ENCODE assay signal across 9 mouse cellular contexts in genomic region chr10:79928030-79928694, GRCm38 (mm10). TPM values are rescaled to one million over a fixed set of nuclear protein-coding genes. Genes with fewer than 3 reads are reported as not detected.
DNase-seq lines count a peak whose midpoint lies in the region; ATAC-seq and TF ChIP-seq lines count a peak whose summit lies in the region.
"Had no signal": no experiment of that assay in that cellular context is flagged by ENCODE, and none has a peak within 500 bp of the region (broad histone marks: within the 10 kb centered on the region; RNA-seq: fewer than 3 reads in every experiment).

No protein-coding gene starts in this region.

- H3K36me3 ChIP-seq in C2C12 (ENCODE audit: control insufficient read depth, insufficient read depth): no peaks in the 10 kb centered on the region
- peaks cover 36% of the 10 kb centered on the region for H3K36me3 ChIP-seq in embryonic facial prominence, embryonic 10.5 days (replicated peaks)
- 0 out of 2 replicates have a peak, but pooled peaks cover 3% of the 10 kb centered on the region for H3K36me3 ChIP-seq in lung, embryonic 15.5 days
- peaks cover 13% of the 10 kb centered on the region for H3K36me3 ChIP-seq in neural tube, embryonic 14.5 days (ENCODE audit: control insufficient read depth, insufficient read depth, low read length)

- H3ac ChIP-seq in C2C12 (ENCODE audit: control insufficient read depth, insufficient read length, low read depth): peak overlapping the region; percentile 36

- no peaks in the 10 kb centered on the region for H3K79me2 ChIP-seq in C2C12 (ENCODE audit: control insufficient read depth, insufficient read depth)

- H3K27ac ChIP-seq in embryonic facial prominence, embryonic 10.5 days (replicated peaks): peak overlapping the region; percentile 94
- H3K27ac ChIP-seq in lung, embryonic 15.5 days: peak overlapping the region; percentile 93
- H3K27ac ChIP-seq in neural tube, embryonic 14.5 days (ENCODE audit: low read depth, low read length): peak overlapping the region; percentile 92

- ATAC-seq in lung, embryonic 15.5 days (ENCODE audit: borderline replicate concordance, extremely low read depth, low FRiP score, low TSS enrichment): no peak
- ATAC-seq in neural tube, embryonic 14.5 days (ENCODE audit: low read depth): no peak

- peak overlapping the region; percentile 55 for H3K4me3 ChIP-seq in C2C12 (ENCODE audit: insufficient read depth, poor library complexity, severe bottlenecking)
- H3K4me3 ChIP-seq in embryonic facial prominence, embryonic 10.5 days: peak overlapping the region; percentile 79
- H3K4me3 ChIP-seq in lung, embryonic 15.5 days: peak overlapping the region; percentile 77
- peak overlapping the region; percentile 88 for H3K4me3 ChIP-seq in neural tube, embryonic 14.5 days (ENCODE audit: low read depth, low read length)

- TF ChIP-seq CTCF in C2C12 (IDR thresholded peaks at IDR 0.05; ENCODE audit: control insufficient read depth, insufficient read depth, insufficient read length): no peak

- no peaks in the 10 kb centered on the region for H3K9me3 ChIP-seq in embryonic facial prominence, embryonic 10.5 days
- H3K9me3 ChIP-seq in lung, embryonic 15.5 days: no peaks in the 10 kb centered on the region
- H3K9me3 ChIP-seq in neural tube, embryonic 14.5 days (ENCODE audit: control insufficient read depth, low read length): no peaks in the 10 kb centered on the region

- WGBS in embryonic facial prominence, embryonic 10.5 days: under 1% methylated on average over 29 of the region's 29 CpGs
- WGBS in lung, embryonic 15.5 days: under 1% methylated on average over 26 of the region's 29 CpGs
- WGBS in neural tube, embryonic 14.5 days: 0% methylated on average over 28 of the region's 29 CpGs

- no peaks in the 10 kb centered on the region for H3K27me3 ChIP-seq in C2C12 (ENCODE audit: control insufficient read depth, insufficient read depth, insufficient read length)
- H3K27me3 ChIP-seq in embryonic facial prominence, embryonic 10.5 days (replicated peaks; ENCODE audit: low read depth, poor library complexity, severe bottlenecking): peaks cover 11% of the 10 kb centered on the region
- H3K27me3 ChIP-seq in lung, embryonic 15.5 days: peaks cover 5% of the 10 kb centered on the region
- H3K27me3 ChIP-seq in neural tube, embryonic 14.5 days (ENCODE audit: control insufficient read depth, insufficient read depth, low read length): peaks cover 3% of the 10 kb centered on the region; the same call in 1 of the 2 replicates

- intact Hi-C loops in gastrocnemius, postnatal 36 days (cut with DNase I): no loop called here

- H3K4me1 ChIP-seq in embryonic facial prominence, embryonic 10.5 days: peaks cover 79% of the 10 kb centered on the region
- H3K4me1 ChIP-seq in lung, embryonic 15.5 days: peaks cover 56% of the 10 kb centered on the region
- H3K4me1 ChIP-seq in neural tube, embryonic 14.5 days (ENCODE audit: control insufficient read depth, insufficient read depth, low read length): peaks cover 22% of the 10 kb centered on the region

- peak; percentile 88 for DNase-seq in 416B (ENCODE audit: low read depth)
- DNase-seq in embryonic facial prominence, embryonic 10.5 days (ENCODE audit: low spot score): peak; percentile 69
- peak; percentile 67 for DNase-seq in induced T-regulatory cell, adult 2 months (ENCODE audit: low read depth)
- no peak for DNase-seq in right cerebral cortex, postnatal 14 days
- no peak for DNase-seq in gastrocnemius, postnatal 36 days

- H3K79me3 ChIP-seq in C2C12 (ENCODE audit: low read depth): no peaks in the 10 kb centered on the region

- H3K4me2 ChIP-seq in lung, embryonic 15.5 days: peak overlapping the region; percentile 91
- H3K4me2 ChIP-seq in neural tube, embryonic 14.5 days (ENCODE audit: low read depth, low read length): peak overlapping the region; percentile 83

- peak overlapping the region; percentile 81 for H3K9ac ChIP-seq in lung, embryonic 15.5 days
- peak overlapping the region; percentile 91 for H3K9ac ChIP-seq in neural tube, embryonic 14.5 days (replicated peaks; ENCODE audit: low read depth, low read length)

TF ChIP-seq in C2C12, 6 proteins besides CTCF, POLR2A, EP300 and RAD21:
- TF ChIP-seq CEBPB (IDR thresholded peaks at IDR 0.05; ENCODE audit: low read depth) (no peak), FOSL1 (IDR thresholded peaks at IDR 0.05; ENCODE audit: insufficient read depth, low read length, poor library complexity, severe bottlenecking) (no peak), MAX (IDR thresholded peaks at IDR 0.05) (no peak), USF1 (IDR thresholded peaks at IDR 0.05; ENCODE audit: low read depth) (no peak), MYOD1 (IDR thresholded peaks at IDR 0.05; ENCODE audit: control insufficient read depth, insufficient read length, low read depth) (no peak)

RNA-seq across cellular contexts. Expression of gene Arid3a, which starts 1.3 kb away (rescaled TPM):
- 0.74 TPM for polyA plus RNA-seq in C2C12 (2012; fragmentation: generic; extraction: Trizol)
- polyA plus RNA-seq in embryonic facial prominence, embryonic 10.5 days (2016; fragmentation: Nextera tagmentation; extraction: Ambion mirVana): 15.7 and 18.0 TPM in 2 replicates
- 4.8 and 6.0 TPM in 2 replicates for polyA plus RNA-seq in lung, embryonic 15.5 days (2015; fragmentation: Nextera tagmentation; extraction: Ambion mirVana)
- 3.3 and 5.1 TPM in 2 replicates for polyA plus RNA-seq in neural tube, embryonic 14.5 days (2014; fragmentation: Nextera tagmentation; extraction: Ambion mirVana)
- 1 to 10 TPM; 1.3 to 1.8 TPM for total RNA-seq in gastrocnemius, postnatal 36 days (2021)

RNA-seq across cellular contexts. Expression of gene R3hdm4, which starts 7.2 kb away (rescaled TPM):
- 46.7 TPM for polyA plus RNA-seq in C2C12 (2012; fragmentation: generic; extraction: Trizol)
- 125 and 136 TPM in 2 replicates for polyA plus RNA-seq in embryonic facial prominence, embryonic 10.5 days (2016; fragmentation: Nextera tagmentation; extraction: Ambion mirVana)
- 143 and 152 TPM in 2 replicates for polyA plus RNA-seq in lung, embryonic 15.5 days (2015; fragmentation: Nextera tagmentation; extraction: Ambion mirVana)
- 253 and 265 TPM in 2 replicates for polyA plus RNA-seq in neural tube, embryonic 14.5 days (2014; fragmentation: Nextera tagmentation; extraction: Ambion mirVana)
- total RNA-seq in gastrocnemius, postnatal 36 days (2021): 100 to 1,000 TPM; 114 to 118 TPM

RNA-seq across cellular contexts. Expression of gene Kiss1r, which starts 11.4 kb away (rescaled TPM):
- 0.13 TPM for polyA plus RNA-seq in C2C12 (2012; fragmentation: generic; extraction: Trizol)
- polyA plus RNA-seq in embryonic facial prominence, embryonic 10.5 days (2016; fragmentation: Nextera tagmentation; extraction: Ambion mirVana): 0.33 and 0.37 TPM in 2 replicates
- polyA plus RNA-seq in lung, embryonic 15.5 days (2015; fragmentation: Nextera tagmentation; extraction: Ambion mirVana): 0.59 and 0.87 TPM in 2 replicates
- 2.2 and 2.3 TPM in 2 replicates for polyA plus RNA-seq in neural tube, embryonic 14.5 days (2014; fragmentation: Nextera tagmentation; extraction: Ambion mirVana)
- under 1 TPM in 1 of 2 experiments, not detected in 1; 0.23 TPM for total RNA-seq in gastrocnemius, postnatal 36 days (2021)

RNA-seq across cellular contexts. Expression of gene Gm26602, which starts 17.5 kb away (rescaled TPM):
- polyA plus RNA-seq in C2C12 (2012; fragmentation: generic; extraction: Trizol): not detected
- polyA plus RNA-seq in embryonic facial prominence, embryonic 10.5 days (2016; fragmentation: Nextera tagmentation; extraction: Ambion mirVana): 3.4 TPM in 1 of 2 replicates, not detected in the other
- 1.2 and 1.7 TPM in 2 replicates for polyA plus RNA-seq in lung, embryonic 15.5 days (2015; fragmentation: Nextera tagmentation; extraction: Ambion mirVana)
- 5.9 and 9.1 TPM in 2 replicates for polyA plus RNA-seq in neural tube, embryonic 14.5 days (2014; fragmentation: Nextera tagmentation; extraction: Ambion mirVana)
- total RNA-seq in gastrocnemius, postnatal 36 days (2021): not detected
- total RNA-seq: hematopoietic stem cell, adult 5-6 weeks had no signal

RNA-seq across cellular contexts. Expression of gene Med16, which starts 19.4 kb away (rescaled TPM):
- 32.5 TPM for polyA plus RNA-seq in C2C12 (2012; fragmentation: generic; extraction: Trizol)
- 63.6 and 68.1 TPM in 2 replicates for polyA plus RNA-seq in embryonic facial prominence, embryonic 10.5 days (2016; fragmentation: Nextera tagmentation; extraction: Ambion mirVana)
- 54.7 and 56.1 TPM in 2 replicates for polyA plus RNA-seq in lung, embryonic 15.5 days (2015; fragmentation: Nextera tagmentation; extraction: Ambion mirVana)
- polyA plus RNA-seq in neural tube, embryonic 14.5 days (2014; fragmentation: Nextera tagmentation; extraction: Ambion mirVana): 33.2 and 38.7 TPM in 2 replicates
- total RNA-seq in gastrocnemius, postnatal 36 days (2021): 10 to 100 TPM; 27.5 to 35.3 TPM

Comparison
In these comparisons a context has a peak if more than half of its experiments do, and no peak if none do; other contexts are left out.
1. DNase-seq: peak in 416B (single experiment), embryonic facial prominence, embryonic 10.5 days (single experiment) and induced T-regulatory cell, adult 2 months (single experiment); none in right cerebral cortex, postnatal 14 days (single experiment) and gastrocnemius, postnatal 36 days (0 of 2).
2. Peak in every context shown above with its lines, with median percentiles within 50 percentile points of each other: H3K4me3 ChIP-seq and H3K27ac ChIP-seq.